Mouse (Mus musculus): ENCODE data around the gene Pla2g4b. TPM values are rescaled to one million over a fixed set of nuclear protein-coding genes. Genes with fewer than 3 reads are reported as not detected.

Pla2g4b gene
- 23.2 and 24.1 TPM in 2 replicates for polyA plus RNA-seq (2012; rRNA removed)

DNA sequence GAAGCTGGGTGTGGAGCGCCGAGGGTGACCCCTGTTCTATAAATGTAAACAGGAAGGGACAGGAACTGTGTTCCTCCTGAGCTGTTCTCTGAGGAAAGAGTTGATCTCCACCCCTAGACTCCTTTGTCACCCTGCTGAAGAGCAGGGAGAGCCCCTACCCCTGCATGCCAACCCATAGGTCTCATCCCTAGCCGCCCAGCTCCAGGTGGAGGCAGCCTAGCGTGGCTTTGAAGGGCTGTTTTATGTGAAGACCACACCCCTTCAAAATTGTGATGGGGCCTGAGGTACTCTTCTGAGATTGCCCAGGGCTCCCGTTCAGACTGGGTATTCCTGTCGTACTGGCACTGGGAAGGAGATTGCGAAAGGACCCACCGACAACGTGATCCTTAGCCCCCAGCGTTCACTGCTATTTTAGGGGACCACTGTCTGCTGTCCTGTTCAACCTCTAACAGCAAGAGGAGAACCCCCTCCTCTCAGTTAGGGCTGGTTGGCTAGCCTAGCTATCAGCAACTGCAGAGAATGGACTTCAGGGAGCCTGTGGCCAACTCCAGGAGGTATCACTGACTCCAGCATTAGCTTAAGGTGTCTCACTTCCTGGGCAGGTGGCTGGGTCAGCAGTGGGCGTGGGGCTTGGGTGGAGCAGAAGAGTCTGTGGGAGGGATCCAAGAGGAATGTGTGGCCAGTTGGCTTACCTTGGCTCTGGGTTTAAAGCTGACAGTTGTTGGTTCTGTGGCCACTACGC lies at the start of gene Pla2g4b:
TSS of gene Pla2g4b (plus strand) at position 692 of the 742 bp plus-strand sequence.

DNA sequence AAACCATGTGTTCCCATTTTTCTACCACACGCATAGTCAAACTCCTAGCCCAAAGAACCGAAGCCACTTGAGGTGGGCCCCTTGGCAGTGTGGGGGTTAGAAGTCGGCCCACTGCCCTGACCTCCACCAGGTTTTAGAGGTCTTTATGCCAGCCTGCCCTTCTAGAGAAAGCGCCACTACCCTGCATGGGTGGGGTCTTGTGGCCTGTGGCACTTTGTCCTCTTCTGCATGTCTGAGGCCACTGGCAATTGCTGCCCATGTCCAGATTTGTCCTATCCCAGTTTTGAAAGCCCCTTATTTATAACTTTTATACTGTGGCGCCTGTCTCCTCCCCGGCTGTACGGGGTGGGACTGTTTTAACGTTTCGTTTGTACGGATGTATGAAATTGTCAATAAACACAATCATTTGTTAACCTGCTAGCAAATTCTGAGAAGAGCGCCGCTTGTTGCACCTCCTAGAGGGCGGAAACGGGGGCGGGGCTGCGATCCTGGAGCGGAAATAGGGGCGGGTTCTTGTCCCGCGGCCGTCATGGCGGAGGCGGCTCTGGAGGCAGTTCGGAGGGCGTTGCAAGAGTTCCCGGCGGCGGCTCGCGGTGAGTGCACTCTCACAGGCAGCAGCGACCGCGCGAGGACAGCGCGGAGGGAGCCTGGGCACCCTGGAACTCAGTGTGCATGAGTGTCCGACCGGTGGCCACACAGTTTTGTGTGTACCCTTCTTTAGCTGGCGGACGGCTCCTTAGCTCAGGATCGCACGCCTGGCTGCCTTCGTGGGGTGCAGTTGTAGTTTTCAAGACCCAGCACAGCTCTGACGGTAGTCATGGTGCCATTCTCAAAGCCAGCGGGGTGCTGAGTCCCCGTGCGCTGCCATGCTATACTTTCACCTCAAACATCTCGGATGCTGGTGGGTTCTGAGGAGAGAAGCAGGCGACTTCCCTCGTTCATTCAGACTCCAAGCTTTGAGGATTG lies 6.0 kb upstream of the Pla2g4b start, which contains the start of the genes Jmjd7 and Gm28042:
TSS of gene Jmjd7 (plus strand) at position 500 of the 966 bp plus-strand sequence.
TSS of gene Gm28042 (plus strand) at position 510 of the 966 bp plus-strand sequence.

Other genes with a start within 250 kb of the Pla2g4b start
- gene Rpap1, start 245.9 kb upstream of the Pla2g4b start, polyA plus RNA-seq (2012; rRNA removed): 11.8 and 12.9 TPM in 2 replicates
- gene Tyro3, start 235.7 kb upstream of the Pla2g4b start, polyA plus RNA-seq (2012; rRNA removed): 45.0 and 48.4 TPM in 2 replicates
- 21.2 and 23.6 TPM in 2 replicates for gene Mga, start 136.2 kb upstream of the Pla2g4b start, polyA plus RNA-seq (2012; rRNA removed)
- gene Mapkbp1, start 60.7 kb upstream of the Pla2g4b start, polyA plus RNA-seq (2012; rRNA removed): 38.3 and 39.8 TPM in 2 replicates
- gene Jmjd7, start 5.9 kb upstream of the Pla2g4b start, polyA plus RNA-seq (2012; rRNA removed): 13.4 and 14.1 TPM in 2 replicates
- 16.4 and 16.8 TPM in 2 replicates for gene Gm28042, start 5.9 kb upstream of the Pla2g4b start, polyA plus RNA-seq (2012; rRNA removed)
- 5.0 and 5.7 TPM in 2 replicates for gene Ehd4, start 121.2 kb downstream of the Pla2g4b start, polyA plus RNA-seq (2012; rRNA removed)
- 14.5 TPM in 2 replicates for gene Pla2g4e, start 211.9 kb downstream of the Pla2g4b start, polyA plus RNA-seq (2012; rRNA removed)

Measured in central nervous system, embryonic 18 days (tissue).